ENCODE assay signal across 32 mouse cellular contexts in the genomic region with DNA sequence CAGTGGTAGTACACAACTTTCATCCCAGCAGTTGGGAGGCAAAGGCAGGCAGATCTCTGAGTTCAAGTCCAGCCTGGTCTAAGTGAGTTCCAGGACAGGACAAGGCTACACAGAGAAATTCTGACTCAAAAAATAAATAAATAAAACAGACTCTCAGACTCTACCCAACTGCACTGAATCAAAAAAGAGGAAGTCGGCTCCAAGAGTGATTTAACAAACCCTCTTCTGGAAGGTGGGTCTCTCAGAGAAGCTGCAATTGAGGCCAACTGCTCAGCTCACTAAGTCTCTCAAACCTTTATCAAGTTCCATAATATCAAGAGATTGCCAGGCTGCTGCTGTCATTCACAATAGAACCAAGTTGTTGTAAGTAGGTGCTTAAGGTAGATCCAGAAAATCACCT. TPM values are rescaled to one million over a fixed set of nuclear protein-coding genes. Genes with fewer than 3 reads are reported as not detected.
DNase-seq lines count a peak whose midpoint lies in the region; ATAC-seq and TF ChIP-seq lines count a peak whose summit lies in the region.
"Had no signal": no experiment of that assay in that cellular context is flagged by ENCODE, and none has a peak within 500 bp of the region (broad histone marks: within the 10 kb centered on the region; RNA-seq: fewer than 3 reads in every experiment).

No protein-coding gene starts in this region.

- TF ChIP-seq RAD21 in MEL (IDR thresholded peaks at IDR 0.05; ENCODE audit: low read depth, low read length), result no peak

- DNase-seq in 416B (ENCODE audit: low read depth), result peak; percentile 60
- peak; percentile 20 for DNase-seq in A20 (ENCODE audit: low read depth, low spot score)
- peak; percentile 75 for DNase-seq in MEL (ENCODE audit: low read depth, low spot score)
- no peak for DNase-seq in gastrocnemius, adult 8-10 months (ENCODE audit: low spot score in 2 of 2)
- no peak for DNase-seq in Muller cell, postnatal 12 days (ENCODE audit: inconsistent ontology term)
- DNase-seq in adrenal gland, postnatal 36 days, result no peak
- DNase-seq: adrenal gland, postnatal 10 days; B cell, adult 2 months; cerebellum, adult 11 months; cerebellum, adult 2 months; cerebellum, adult 9-11 months; cerebellum, postnatal 25 days; embryo, embryonic 11 days; gastrocnemius, postnatal 10 days; gastrocnemius, postnatal 36 days; heart, adult 18-20 months; heart, postnatal 14 days; heart, postnatal 4 days had no signal

- H3K79me2 ChIP-seq in MEL (ENCODE audit: control insufficient read depth, insufficient read depth, low read length, poor library complexity), result no peaks in the 10 kb centered on the region

- H3K27ac ChIP-seq in MEL (ENCODE audit: control insufficient read depth, low read depth, low read length), result no peak overlapping the region
- H3K27ac ChIP-seq in midbrain, embryonic 13.5 days, result no peak overlapping the region
- H3K27ac ChIP-seq: embryonic facial prominence, embryonic 10.5 days; embryonic facial prominence, embryonic 13.5 days; forebrain, embryonic 12.5 days; forebrain, embryonic 15.5 days; heart, embryonic 10.5 days; heart, embryonic 13.5 days; hindbrain, embryonic 12.5 days; hindbrain, embryonic 15.5 days had no signal

- TF ChIP-seq POLR2A in MEL (IDR thresholded peaks at IDR 0.05; ENCODE audit: control insufficient read depth in 1 of 2, insufficient read depth in 1 of 2, low read depth in 1 of 2, low read length in 2 of 2, poor library complexity in 1 of 2), result no peak

- TF ChIP-seq EP300 in MEL (IDR thresholded peaks at IDR 0.05; ENCODE audit: low read depth in 1 of 2, low read length in 2 of 2), result no peak

- WGBS in midbrain, embryonic 13.5 days, result 94% methylated on average over 1 of the region's 1 CpGs

- no peak overlapping the region for H3K4me3 ChIP-seq in MEL (ENCODE audit: control insufficient read depth in 1 of 2, insufficient read depth in 1 of 2, low read depth in 2 of 2, low read length in 2 of 2)
- no peak overlapping the region for H3K4me3 ChIP-seq in midbrain, embryonic 13.5 days (replicated peaks)
- H3K4me3 ChIP-seq: embryonic facial prominence, embryonic 10.5 days; embryonic facial prominence, embryonic 13.5 days; erythroblast, embryonic 14.5 days; forebrain, embryonic 12.5 days; forebrain, embryonic 15.5 days; heart, embryonic 10.5 days; heart, embryonic 13.5 days; hindbrain, embryonic 12.5 days; hindbrain, embryonic 15.5 days had no signal

- no peak overlapping the region for H3K9ac ChIP-seq in MEL (ENCODE audit: control insufficient read depth, low read depth, low read length, poor library complexity, severe bottlenecking)
- no peak overlapping the region for H3K9ac ChIP-seq in midbrain, embryonic 13.5 days (replicated peaks)
- H3K9ac ChIP-seq: embryonic facial prominence, embryonic 13.5 days; forebrain, embryonic 12.5 days; forebrain, embryonic 15.5 days; heart, embryonic 13.5 days; hindbrain, embryonic 12.5 days; hindbrain, embryonic 15.5 days had no signal

- ATAC-seq in granulocyte monocyte progenitor cell, adult 5-6 weeks (replicated peaks; ENCODE audit: poor library complexity, severe bottlenecking), result peak; percentile 51; the same call in 1 of the 2 replicates
- ATAC-seq in midbrain, embryonic 13.5 days, result no peak
- ATAC-seq: activated CD4-positive, CD25-positive, alpha-beta regulatory T cell, adult 4 months; forebrain, embryonic 15.5 days; intestine, postnatal 0 days had no signal

- H3K4me2 ChIP-seq in midbrain, embryonic 13.5 days (replicated peaks), result no peak overlapping the region
- H3K4me2 ChIP-seq: embryonic facial prominence, embryonic 13.5 days; forebrain, embryonic 12.5 days; forebrain, embryonic 15.5 days; heart, embryonic 13.5 days; hindbrain, embryonic 12.5 days; hindbrain, embryonic 15.5 days had no signal

- peaks cover 0 to 2% of the 10 kb centered on the region in 2 experiments; a peak in 3 of 4 replicates for H3K27me3 ChIP-seq in MEL (ENCODE audit: control insufficient read depth in 1 of 2, insufficient read depth in 2 of 2, low read length in 2 of 2)
- peaks cover 65% of the 10 kb centered on the region for H3K27me3 ChIP-seq in midbrain, embryonic 13.5 days

- H3K36me3 ChIP-seq in MEL (ENCODE audit: control insufficient read depth in 1 of 2, insufficient read depth in 2 of 2, low read length in 2 of 2), result peaks cover 0 to 3% of the 10 kb centered on the region in 2 experiments; a peak in 2 of 4 replicates
- no peaks in the 10 kb centered on the region for H3K36me3 ChIP-seq in midbrain, embryonic 13.5 days
- H3K36me3 ChIP-seq: embryonic facial prominence, embryonic 10.5 days; embryonic facial prominence, embryonic 13.5 days; forebrain, embryonic 12.5 days; forebrain, embryonic 15.5 days; heart, embryonic 10.5 days; heart, embryonic 13.5 days; hindbrain, embryonic 12.5 days; hindbrain, embryonic 15.5 days had no signal

- no peaks in the 10 kb centered on the region for H3K9me3 ChIP-seq in MEL (replicated peaks; ENCODE audit: insufficient read depth, low read length)
- no peaks in the 10 kb centered on the region for H3K9me3 ChIP-seq in midbrain, embryonic 13.5 days
- H3K9me3 ChIP-seq: embryonic facial prominence, embryonic 10.5 days; embryonic facial prominence, embryonic 13.5 days; forebrain, embryonic 12.5 days; forebrain, embryonic 15.5 days; heart, embryonic 10.5 days; heart, embryonic 13.5 days; hindbrain, embryonic 12.5 days; hindbrain, embryonic 15.5 days had no signal

- H3K4me1 ChIP-seq in MEL (ENCODE audit: control insufficient read depth in 1 of 2, insufficient read depth in 2 of 2, low read length in 2 of 2), result peaks cover 0 to 4% of the 10 kb centered on the region in 2 experiments; a peak in 2 of 4 replicates
- peaks cover 10% of the 10 kb centered on the region for H3K4me1 ChIP-seq in midbrain, embryonic 13.5 days (replicated peaks)

- no peak for TF ChIP-seq CTCF in MEL (IDR thresholded peaks at IDR 0.05 in 2 of 3, conservative IDR thresholded peaks at IDR 0.05 in 1 of 3; ENCODE audit: control insufficient read depth in 1 of 3, insufficient read depth in 1 of 3, low read depth in 2 of 3, low read length in 3 of 3, poor library complexity in 1 of 3, severe bottlenecking in 1 of 3)

TF ChIP-seq in MEL, 35 proteins besides CTCF, POLR2A, EP300 and RAD21:
- TF ChIP-seq USF2 (IDR thresholded peaks at IDR 0.05; ENCODE audit: borderline replicate concordance in 1 of 2, insufficient read depth in 1 of 2, low read depth in 1 of 2, low read length in 2 of 2) (no peak), NELFE (IDR thresholded peaks at IDR 0.05; ENCODE audit: low read depth, low read length) (no peak), MXI1 (IDR thresholded peaks at IDR 0.05; ENCODE audit: low read depth, low read length) (no peak), ZKSCAN1 (IDR thresholded peaks at IDR 0.05; ENCODE audit: low read depth, low read length) (peak; percentile 59; the same call in 1 of the 2 replicates), CHD2 (IDR thresholded peaks at IDR 0.05; ENCODE audit: low read length) (no peak), NRF1 (IDR thresholded peaks at IDR 0.05; ENCODE audit: insufficient read depth, low read depth, low read length, poor library complexity, severe bottlenecking) (no peak), RCOR1 (IDR thresholded peaks at IDR 0.05; ENCODE audit: low read depth, low read length) (peak; percentile 22; the same call in 1 of the 2 replicates), ZC3H11A (IDR thresholded peaks at IDR 0.05; ENCODE audit: low read depth, low read length) (0 out of 2 replicates have a peak, but pooled peaks have one; percentile 5), USF1 (IDR thresholded peaks at IDR 0.05; ENCODE audit: low read depth, low read length) (no peak), TAL1 (IDR thresholded peaks at IDR 0.05; ENCODE audit: low read length) (no peak), E2F4 (IDR thresholded peaks at IDR 0.05; ENCODE audit: borderline replicate concordance, low read depth, low read length) (no peak)

RNA-seq across cellular contexts. Expression of a gene that starts 1.9 kb away (rescaled TPM):
- not detected in 2 replicates for total RNA-seq in MEL (2012; rRNA removed)
- not detected for polyA plus RNA-seq in MEL (2012; ENCODE audit: insufficient read depth in 1 of 2, insufficient read length in 2 of 2, low read depth in 1 of 2, low replicate concordance in 2 of 2, missing spikeins in 1 of 2)
- total RNA-seq in granulocyte monocyte progenitor cell, adult 5-6 weeks (2014; fragmentation: Nextera tagmentation), result not detected in 2 replicates
- not detected in 2 replicates for total RNA-seq in granulocyte monocyte progenitor cell, adult 5-6 weeks (2017)
- total RNA-seq in gastrocnemius, adult 8-10 months (2022), result not detected
- polyA plus RNA-seq in midbrain, embryonic 13.5 days (2015; fragmentation: Nextera tagmentation; extraction: Ambion mirVana), result 0.28 TPM in 1 of 2 replicates, not detected in the other
- not detected for total RNA-seq in adrenal gland, postnatal 36 days (2021)
- total RNA-seq: adrenal gland, postnatal 10 days; gastrocnemius, postnatal 10 days; gastrocnemius, postnatal 36 days had no signal
- polyA plus RNA-seq: activated CD4-positive, CD25-positive, alpha-beta regulatory T cell, adult 4 months; embryonic facial prominence, embryonic 10.5 days; embryonic facial prominence, embryonic 13.5 days; erythroblast, embryonic 14.5 days; heart, embryonic 10.5 days; heart, embryonic 13.5 days; heart, embryonic 16.5 days had no signal

RNA-seq across cellular contexts. Expression of a gene that starts 5.1 kb away (rescaled TPM):
- total RNA-seq in MEL (2012; rRNA removed), result 3.4 TPM in 2 replicates
- polyA plus RNA-seq in MEL (2012; ENCODE audit: insufficient read depth in 1 of 2, insufficient read length in 2 of 2, low read depth in 1 of 2, low replicate concordance in 2 of 2, missing spikeins in 1 of 2), result 1 to 10 TPM in 1 of 2 experiments, not detected in 1; 4.1 TPM
- total RNA-seq in granulocyte monocyte progenitor cell, adult 5-6 weeks (2014; fragmentation: Nextera tagmentation), result not detected in 2 replicates
- total RNA-seq in granulocyte monocyte progenitor cell, adult 5-6 weeks (2017), result not detected in 2 replicates
- total RNA-seq in gastrocnemius, adult 8-10 months (2022), result not detected
- 0.27 TPM in 2 replicates for polyA plus RNA-seq in midbrain, embryonic 13.5 days (2015; fragmentation: Nextera tagmentation; extraction: Ambion mirVana)
- under 1 TPM in 1 of 2 experiments, not detected in 1; 0.20 TPM for total RNA-seq in adrenal gland, postnatal 36 days (2021)
- total RNA-seq: gastrocnemius, postnatal 10 days; heart, adult 18-20 months had no signal
- polyA plus RNA-seq: activated CD4-positive, CD25-positive, alpha-beta regulatory T cell, adult 4 months had no signal

RNA-seq across cellular contexts. Expression of a gene that starts 57.2 kb away (rescaled TPM):
- total RNA-seq in MEL (2012; rRNA removed), result 459 and 615 TPM in 2 replicates
- 1,000 to 10,000 TPM in 1 of 2 experiments, not detected in 1; 2,505 TPM for polyA plus RNA-seq in MEL (2012; ENCODE audit: insufficient read depth in 1 of 2, insufficient read length in 2 of 2, low read depth in 1 of 2, low replicate concordance in 2 of 2, missing spikeins in 1 of 2)
- 1,748 and 1,908 TPM in 2 replicates for total RNA-seq in granulocyte monocyte progenitor cell, adult 5-6 weeks (2014; fragmentation: Nextera tagmentation)
- total RNA-seq in granulocyte monocyte progenitor cell, adult 5-6 weeks (2017), result 3,498 and 4,224 TPM in 2 replicates
- total RNA-seq in gastrocnemius, adult 8-10 months (2022), result 100 to 1,000 TPM; 369 to 503 (median 449) TPM
- 591 and 665 TPM in 2 replicates for polyA plus RNA-seq in midbrain, embryonic 13.5 days (2015; fragmentation: Nextera tagmentation; extraction: Ambion mirVana)
- total RNA-seq in adrenal gland, postnatal 36 days (2021), result 100 to 1,000 TPM; 616 to 634 TPM

Comparison
In these comparisons a context has a peak if more than half of its experiments do, and no peak if none do; other contexts are left out.
1. DNase-seq: peak in 416B (single experiment), A20 (single experiment) and MEL (single experiment); none in gastrocnemius, adult 8-10 months (0 of 2), Muller cell, postnatal 12 days (single experiment) and adrenal gland, postnatal 36 days (0 of 2).